Mouse (Mus musculus) spleen, adult 2 months (tissue): ENCODE data around the gene Tbx19. TPM values are rescaled to one million over a fixed set of nuclear protein-coding genes. Genes with fewer than 3 reads are reported as not detected.

Experiments
- DNase-seq, 2 experiments: peaks; one replicate each; pipeline versions ENCODE4 v3.0.0 to v3.0.0-alpha.2; 2012 to 2021; ENCODE audit warnings: low spot score in 2 of 2, low read depth in 1 of 2
- H3K27ac ChIP-seq: fragments of 200-500 bp; 2 replicates; pipeline ENCODE4 v1.5.1; 2012; ENCODE audit warnings: low read length, inconsistent platforms; ENCODE audit not compliant: insufficient read depth
- H3K27me3 ChIP-seq: fragments of 200-500 bp; 2 replicates; pipeline ENCODE4 v1.6.1; 2012; ENCODE audit warnings: mild to moderate bottlenecking, moderate library complexity, low read length, inconsistent platforms; ENCODE audit not compliant: control insufficient read depth, insufficient read depth
- H3K36me3 ChIP-seq: fragments of 200-500 bp; 2 replicates; pipeline ENCODE4 v1.6.1; 2012; ENCODE audit warnings: mild to moderate bottlenecking, low read length, inconsistent platforms; ENCODE audit not compliant: control insufficient read depth, insufficient read depth
- H3K4me1 ChIP-seq: fragments of 200-500 bp; 2 replicates; pipeline ENCODE4 v1.6.1; 2011; ENCODE audit warnings: inconsistent platforms; ENCODE audit not compliant: control insufficient read depth, insufficient read depth, insufficient read length
- H3K4me3 ChIP-seq: fragments of 200-500 bp; 2 replicates; pipeline ENCODE4 v1.5.1; 2011; ENCODE audit warnings: mild to moderate bottlenecking, inconsistent platforms; ENCODE audit not compliant: insufficient read depth, insufficient read length; ENCODE audit errors: extremely low read depth
- CTCF ChIP-seq: fragments of 200-500 bp; IDR thresholded peaks from 2 replicates; pipeline ENCODE4 v1.5.1; 2011; ENCODE audit warnings: mild to moderate bottlenecking, inconsistent platforms; ENCODE audit not compliant: insufficient read depth, insufficient read length, insufficient replicate concordance; ENCODE audit errors: extremely low read depth
- POLR2A ChIP-seq: fragments of 200-500 bp; IDR thresholded peaks from 2 replicates; pipeline ENCODE4 v1.6.1; 2011; ENCODE audit warnings: low read depth, low read length, inconsistent platforms
- WGBS: fragments of 180-500 bp; shearing (Covaris S2); methylation state at CpG from one replicate; pipeline ENCODE4 v1.1.7; 2018; 5-methylcytosine and 5-hydroxymethylcytosine counted together
- polyA plus RNA-seq: library from polyadenylated mRNA; depleted of rRNA; stranded (reverse); fragments of >200 nt; gene quantifications from 2 replicates; pipeline ENCODE4 v1.2.3, GENCODE M21; 2012

Gene Tbx19
- polyA plus RNA-seq, 1 experiment: 0.16 TPM

DNA sequence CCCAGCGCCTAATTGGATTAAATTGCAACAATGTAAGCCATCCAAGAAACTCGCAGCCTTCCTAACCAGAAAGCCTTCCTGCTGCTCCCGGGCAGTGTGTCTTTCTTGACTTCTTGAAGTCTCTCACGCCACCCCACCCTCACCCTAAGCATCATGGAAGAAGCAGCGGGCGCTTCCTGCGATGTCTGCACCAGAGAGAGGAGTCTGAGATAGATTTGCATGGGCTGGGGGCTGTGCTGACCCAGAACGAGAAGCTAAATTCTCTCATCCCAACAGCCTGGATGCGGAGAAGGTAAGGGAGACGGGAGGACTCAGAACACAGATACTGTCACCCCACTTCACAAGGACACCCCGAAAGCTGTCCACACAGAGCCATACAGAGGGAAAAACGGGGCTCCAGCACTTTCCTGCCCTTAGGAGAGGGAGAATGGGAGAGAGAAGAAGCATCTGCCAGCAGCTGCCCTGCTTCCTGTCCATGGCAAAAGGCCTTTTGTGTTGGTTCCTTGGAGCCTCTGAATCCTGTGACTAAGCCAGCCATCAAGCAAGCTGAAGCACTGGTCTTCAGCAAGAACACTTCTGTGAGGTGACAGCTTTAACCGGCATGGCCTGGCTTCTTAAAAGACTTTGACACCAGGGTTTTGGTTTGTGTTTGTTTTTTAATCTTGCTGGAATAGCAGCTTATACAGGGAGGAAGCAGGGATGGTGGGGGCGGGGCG is 41.4 kb downstream of the Tbx19 start:
- TF ChIP-seq CTCF (no peak), POLR2A (no peak)
- H3K27me3 ChIP-seq: no peaks in the 10 kb centered on the region
- WGBS: 90% methylated on average over 15 of the region's 15 CpGs
- no peak overlapping the region for H3K4me3 ChIP-seq
- H3K36me3 ChIP-seq: no peaks in the 10 kb centered on the region
- no peaks in the 10 kb centered on the region; the same call in 1 of the 2 replicates for H3K4me1 ChIP-seq
- no peak for DNase-seq
- no peak overlapping the region for H3K27ac ChIP-seq

DNA sequence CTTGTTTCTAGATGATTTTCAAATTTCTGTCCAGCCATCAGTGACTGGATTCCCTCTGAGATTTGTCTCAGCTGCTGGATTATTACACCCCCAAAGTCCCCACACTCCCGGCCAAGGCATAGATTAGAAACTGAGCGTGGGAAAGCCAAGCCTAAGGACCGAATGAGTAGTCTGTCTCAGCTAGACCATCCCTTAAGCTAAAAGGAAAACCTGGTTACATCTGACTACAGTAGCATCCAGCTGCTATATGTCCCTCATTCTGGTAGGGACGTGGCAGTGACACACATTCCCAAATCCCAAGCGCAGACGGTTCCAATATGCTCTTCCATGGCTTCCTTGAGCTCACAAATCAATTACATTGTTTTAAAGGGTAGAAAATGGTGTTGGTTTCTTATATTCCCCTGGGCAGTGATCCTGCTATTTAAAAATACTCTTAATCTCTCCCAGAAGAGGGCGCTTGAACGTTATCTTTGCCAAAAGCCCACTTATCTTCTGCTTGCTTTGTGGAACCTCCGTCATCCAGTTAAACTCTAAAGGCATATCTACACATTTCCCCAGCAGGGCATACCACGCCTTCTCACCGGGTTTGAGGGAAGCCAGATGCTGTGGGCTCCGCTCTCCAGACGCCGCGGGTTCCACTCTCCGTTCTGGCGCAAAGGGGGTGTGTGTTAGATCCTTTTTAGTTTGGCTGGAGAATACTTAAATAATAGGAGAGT is 46.0 kb downstream of the Tbx19 start:
- Histone ChIP-seq H3K36me3 (no peaks in the 10 kb centered on the region), H3K4me1 (no peaks in the 10 kb centered on the region; the same call in 1 of the 2 replicates), H3K27me3 (no peaks in the 10 kb centered on the region), H3K4me3 (no peak overlapping the region), H3K27ac (no peak overlapping the region)
- DNase-seq: no peak
- WGBS: 29% methylated on average over 17 of the region's 17 CpGs
- 0 out of 2 replicates have a peak, but pooled peaks have one; percentile 0 for TF ChIP-seq CTCF
- TF ChIP-seq POLR2A: no peak

DNA sequence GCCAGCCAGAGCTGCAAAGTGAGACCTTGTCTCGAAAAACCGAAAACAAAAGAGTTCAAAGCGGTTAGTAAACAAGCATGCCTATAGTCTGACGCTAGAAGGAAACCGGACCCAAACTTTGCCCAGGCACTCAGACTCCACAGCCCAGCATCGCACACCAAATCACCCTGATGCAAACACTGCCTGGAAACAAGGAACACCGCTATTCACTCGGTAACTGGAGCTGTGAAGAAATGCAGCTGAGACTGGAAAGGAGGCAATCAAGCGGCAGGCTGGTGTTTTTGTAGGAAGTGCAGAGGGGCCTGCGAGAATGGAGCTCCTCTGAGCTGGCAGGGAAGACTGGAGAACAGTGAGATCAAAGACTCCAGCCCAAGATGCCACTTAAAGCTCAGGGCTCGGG is 46.9 kb downstream of the Tbx19 start:
- 86% methylated on average over 11 of the region's 11 CpGs for WGBS
- Histone ChIP-seq H3K36me3 (no peaks in the 10 kb centered on the region), H3K4me3 (no peak overlapping the region), H3K27ac (no peak overlapping the region), H3K27me3 (no peaks in the 10 kb centered on the region), H3K4me1 (no peaks in the 10 kb centered on the region; the same call in 1 of the 2 replicates)
- TF ChIP-seq POLR2A: no peak
- no peak for TF ChIP-seq CTCF
- DNase-seq: no peak

DNA sequence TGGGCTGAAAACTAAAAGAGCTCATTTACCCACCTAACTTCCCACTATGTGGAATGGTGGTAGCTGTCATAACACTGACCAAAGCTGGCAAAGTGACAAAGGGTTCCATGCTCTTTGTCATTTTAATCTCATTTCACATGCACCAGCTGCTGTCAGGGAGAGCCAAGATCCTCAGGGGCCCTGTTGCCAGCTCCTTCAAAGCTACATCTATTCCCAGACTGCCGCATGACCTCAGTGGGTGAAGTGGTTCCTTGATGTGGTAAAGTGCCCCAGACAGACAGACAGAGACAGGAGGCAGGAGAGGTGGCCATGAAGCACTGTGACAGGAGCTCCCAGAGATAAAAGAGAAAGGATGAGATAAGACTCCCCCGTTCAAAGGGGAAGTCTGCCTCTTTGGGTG is 49.9 kb downstream of the Tbx19 start:
- no peak for TF ChIP-seq POLR2A
- TF ChIP-seq CTCF: no peak
- no peak overlapping the region for H3K4me3 ChIP-seq
- DNase-seq: no peak
- no peaks in the 10 kb centered on the region for H3K27me3 ChIP-seq
- 50% methylated on average over 2 of the region's 2 CpGs for WGBS
- H3K36me3 ChIP-seq: no peaks in the 10 kb centered on the region
- no peak overlapping the region for H3K27ac ChIP-seq
- H3K4me1 ChIP-seq: no peaks in the 10 kb centered on the region; the same call in 1 of the 2 replicates

DNA sequence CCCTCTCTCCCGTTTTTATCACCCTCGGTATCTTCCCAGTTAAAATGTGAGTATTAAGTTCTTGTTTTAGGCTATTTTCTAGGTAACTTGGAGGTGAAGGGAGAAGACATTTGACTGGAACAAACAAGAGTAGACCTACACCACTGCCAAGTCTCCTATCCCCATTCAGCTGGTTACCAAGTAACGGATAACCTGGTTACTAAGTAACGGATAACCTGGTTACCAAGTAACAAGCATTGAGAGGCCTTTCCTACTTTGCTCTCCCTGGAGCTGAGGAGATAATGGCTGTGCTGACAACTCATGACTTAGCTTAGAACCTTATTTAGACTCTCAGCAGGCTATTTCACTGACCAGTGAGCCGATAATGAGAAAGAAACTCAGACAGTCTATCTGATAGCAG is 51.4 kb downstream of the Tbx19 start:
- Histone ChIP-seq H3K36me3 (no peaks in the 10 kb centered on the region), H3K4me1 (no peaks in the 10 kb centered on the region), H3K4me3 (no peak overlapping the region), H3K27me3 (no peaks in the 10 kb centered on the region), H3K27ac (no peak overlapping the region)
- DNase-seq: no peak
- WGBS: 90% methylated on average over 5 of the region's 5 CpGs
- TF ChIP-seq POLR2A (no peak), CTCF (no peak)

DNA sequence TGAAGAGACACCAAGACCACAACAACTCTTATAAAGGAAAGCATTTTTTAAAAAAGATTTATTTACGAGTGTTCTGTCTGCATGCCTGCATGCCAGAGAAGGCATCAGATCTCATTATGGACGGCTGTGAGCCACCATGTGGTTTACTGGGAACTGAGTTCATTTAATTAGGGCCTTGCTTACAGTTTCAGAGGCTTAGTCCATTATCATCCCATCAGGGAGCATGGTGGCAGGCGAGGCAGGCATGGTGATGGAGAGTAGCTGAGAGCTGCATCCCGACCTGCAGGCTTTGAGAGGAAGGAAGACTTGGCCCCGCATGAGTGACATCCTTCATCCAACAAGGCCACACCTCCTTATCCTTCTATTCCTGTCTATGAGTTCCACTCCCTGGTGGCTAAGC is 52.1 kb downstream of the Tbx19 start:
- TF ChIP-seq CTCF: no peak
- no peak for TF ChIP-seq POLR2A
- H3K4me1 ChIP-seq: no peaks in the 10 kb centered on the region
- H3K27me3 ChIP-seq: no peaks in the 10 kb centered on the region
- no peak for DNase-seq
- H3K4me3 ChIP-seq: no peak overlapping the region
- 82% methylated on average over 5 of the region's 5 CpGs for WGBS
- no peak overlapping the region for H3K27ac ChIP-seq
- no peaks in the 10 kb centered on the region for H3K36me3 ChIP-seq

DNA sequence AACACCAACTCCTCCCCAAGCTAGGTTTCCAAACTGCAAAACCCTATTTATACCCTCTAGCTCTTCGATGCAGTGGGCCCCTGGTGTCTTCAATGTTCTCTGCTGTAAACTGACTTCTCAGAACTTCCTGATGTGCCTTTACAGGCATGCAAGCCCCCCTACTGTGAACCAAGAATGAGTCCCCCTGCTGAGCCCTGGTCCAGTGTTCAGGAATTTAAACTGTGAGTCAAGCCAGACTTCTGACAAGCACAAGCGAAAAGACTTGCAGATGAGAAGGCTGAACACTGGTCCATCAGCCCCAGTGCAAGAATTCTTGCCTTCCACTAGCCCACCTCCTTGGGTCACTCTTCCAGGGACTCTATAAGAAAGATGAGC is 54.6 kb downstream of the Tbx19 start:
- H3K4me1 ChIP-seq: no peaks in the 10 kb centered on the region
- WGBS: 73% methylated on average over 2 of the region's 2 CpGs
- no peak for TF ChIP-seq CTCF
- TF ChIP-seq POLR2A: no peak
- peak overlapping the region; percentile 9; the same call in 1 of the 2 replicates for H3K27ac ChIP-seq
- H3K4me3 ChIP-seq: no peak overlapping the region
- H3K36me3 ChIP-seq: no peaks in the 10 kb centered on the region
- DNase-seq: no peak
- no peaks in the 10 kb centered on the region for H3K27me3 ChIP-seq
